Mouse (Mus musculus): Measurements from ENCODE around the gene Med13l.

Med13l gene

GRCm38 (mm10) chr5:118658256-118658837, 97.9 kb downstream of the Med13l start:
- DNase-seq (ENCODE audit: low read depth): no peak

- DNase-seq (ENCODE audit: low read depth): no peak
Observed at GRCm38 (mm10) chr5:118659713-118660112, 99.2 kb downstream of the Med13l start.

- no peak for DNase-seq (ENCODE audit: low read depth)
Observed at GRCm38 (mm10) chr5:118661751-118662150, 101.3 kb downstream of the Med13l start.

- no peak for DNase-seq (ENCODE audit: low read depth)
Observed at GRCm38 (mm10) chr5:118663999-118664398, 103.5 kb downstream of the Med13l start.

- DNase-seq (ENCODE audit: low read depth): no peak
Observed at GRCm38 (mm10) chr5:118665023-118665422, 104.5 kb downstream of the Med13l start.

GRCm38 (mm10) chr5:118666437-118667207, 106.1 kb downstream of the Med13l start:
- no peak for DNase-seq (ENCODE audit: low read depth)

GRCm38 (mm10) chr5:118667863-118668262, 107.4 kb downstream of the Med13l start:
- no peak for DNase-seq (ENCODE audit: low read depth)

GRCm38 (mm10) chr5:118668931-118669330, 108.5 kb downstream of the Med13l start:
- DNase-seq (ENCODE audit: low read depth): no peak

- DNase-seq (ENCODE audit: low read depth): no peak
Observed at GRCm38 (mm10) chr5:118672111-118672510, 111.6 kb downstream of the Med13l start.

- no peak for DNase-seq (ENCODE audit: low read depth)
Observed at GRCm38 (mm10) chr5:118673859-118674258, 113.4 kb downstream of the Med13l start.

GRCm38 (mm10) chr5:118674321-118674720, 113.8 kb downstream of the Med13l start:
- no peak for DNase-seq (ENCODE audit: low read depth)

GRCm38 (mm10) chr5:118675697-118676096, 115.2 kb downstream of the Med13l start:
- no peak for DNase-seq (ENCODE audit: low read depth)

- no peak for DNase-seq (ENCODE audit: low read depth)
Observed at GRCm38 (mm10) chr5:118676151-118676918, 115.9 kb downstream of the Med13l start.

- no peak for DNase-seq (ENCODE audit: low read depth)
Observed at GRCm38 (mm10) chr5:118679283-118679835, 118.9 kb downstream of the Med13l start.

GRCm38 (mm10) chr5:118680853-118681252, 120.4 kb downstream of the Med13l start:
- DNase-seq (ENCODE audit: low read depth): no peak

- DNase-seq (ENCODE audit: low read depth): no peak
Observed at GRCm38 (mm10) chr5:118682007-118682406, 121.5 kb downstream of the Med13l start.

GRCm38 (mm10) chr5:118685145-118685544, 124.7 kb downstream of the Med13l start:
- DNase-seq (ENCODE audit: low read depth): no peak

- no peak for DNase-seq (ENCODE audit: low read depth)
Observed at GRCm38 (mm10) chr5:118686021-118686420, 125.5 kb downstream of the Med13l start.

GRCm38 (mm10) chr5:118688886-118689835, 128.7 kb downstream of the Med13l start:
- no peak for DNase-seq (ENCODE audit: low read depth)

GRCm38 (mm10) chr5:118691025-118691709, 130.7 kb downstream of the Med13l start:
- no peak for DNase-seq (ENCODE audit: low read depth)

- no peak for DNase-seq (ENCODE audit: low read depth)
Observed at GRCm38 (mm10) chr5:118691710-118692040, 131.2 kb downstream of the Med13l start.
